Mouse (Mus musculus) thymus, adult 2 months (tissue): ENCODE measurements around the gene Mettl3.

Source experiments
- CTCF ChIP-seq: fragments of 200-500 bp; IDR thresholded peaks from 2 replicates; pipeline ENCODE4 v1.5.1; 2012; ENCODE audit warnings: mild to moderate bottlenecking, control low read depth, low read length, moderate library complexity, borderline replicate concordance; ENCODE audit not compliant: control insufficient read depth, poor library complexity, insufficient read depth; ENCODE audit errors: extremely low read depth
- POLR2A ChIP-seq: fragments of 200-500 bp; IDR thresholded peaks from 2 replicates; pipeline ENCODE4 v1.6.1; 2012; ENCODE audit warnings: mild to moderate bottlenecking, low read length, control low read depth, moderate library complexity; ENCODE audit not compliant: control insufficient read depth, poor library complexity, insufficient read depth; ENCODE audit errors: extremely low read depth

DNA sequence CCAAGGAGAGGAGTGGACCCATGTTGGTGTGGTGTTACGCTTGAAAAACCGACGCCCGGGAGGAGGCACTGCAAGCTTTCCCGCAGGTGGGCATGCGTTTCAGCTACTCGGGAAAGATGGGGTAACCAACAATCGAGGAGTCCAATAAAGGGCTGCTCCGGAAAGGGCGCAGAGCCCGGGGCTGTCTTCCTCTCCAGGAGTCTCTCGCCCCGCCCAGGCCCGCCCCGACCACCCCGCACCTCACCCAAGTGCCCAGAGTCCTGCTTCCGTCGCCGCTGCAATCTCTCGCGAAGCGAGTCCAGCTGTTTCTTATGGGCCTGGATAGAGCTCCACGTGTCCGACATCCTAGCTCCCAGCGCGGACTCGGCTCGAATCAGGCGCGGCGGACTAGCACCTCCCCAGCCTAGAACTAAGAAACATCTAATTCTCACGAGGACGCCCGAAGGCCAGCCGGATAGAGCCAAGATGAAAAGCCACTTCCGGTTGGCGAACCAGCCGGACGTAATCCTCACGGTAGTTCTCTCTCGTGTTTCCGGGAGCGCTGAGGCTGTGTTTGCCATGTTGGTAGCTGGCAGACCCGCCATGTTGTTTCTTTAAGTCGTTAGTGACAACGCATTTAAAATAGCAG, at the start of gene Mettl3:
- peak; percentile 15; the same call in 1 of the 2 replicates for TF ChIP-seq CTCF
- no peak for TF ChIP-seq POLR2A
